Comparison of ENCODE assay signal across 9 mouse cellular contexts in genomic region chr2:163718526-163718925, GRCm38 (mm10). TPM values are rescaled to one million over a fixed set of nuclear protein-coding genes. Genes with fewer than 3 reads are reported as not detected.
DNase-seq lines count a peak whose midpoint lies in the region; ATAC-seq lines count a peak whose summit lies in the region.
"Had no signal": no experiment of that assay in that cellular context is flagged by ENCODE, and none has a peak within 500 bp of the region (broad histone marks: within the 10 kb centered on the region; RNA-seq: fewer than 3 reads in every experiment).

No protein-coding gene starts in this region.

- H3K9ac ChIP-seq in heart, embryonic 12.5 days, result no peak overlapping the region
- H3K9ac ChIP-seq in liver, embryonic 12.5 days, result 0 out of 2 replicates have a peak overlapping the region, but pooled peaks have one; percentile 49

- H3K27ac ChIP-seq in heart, embryonic 12.5 days (ENCODE audit: poor library complexity, severe bottlenecking), result peak overlapping the region; percentile 38
- peak overlapping the region; percentile 57; the same call in 1 of the 2 replicates for H3K27ac ChIP-seq in liver, embryonic 12.5 days
- H3K27ac ChIP-seq: macrophage had no signal

- H3K4me2 ChIP-seq in heart, embryonic 12.5 days, result no peak overlapping the region
- peak overlapping the region; percentile 55; the same call in 1 of the 2 replicates for H3K4me2 ChIP-seq in liver, embryonic 12.5 days

- no peak overlapping the region for H3K4me3 ChIP-seq in heart, embryonic 12.5 days
- H3K4me3 ChIP-seq in liver, embryonic 12.5 days, result no peak overlapping the region

- H3K36me3 ChIP-seq in heart, embryonic 12.5 days, result peaks cover 25% of the 10 kb centered on the region
- H3K36me3 ChIP-seq in liver, embryonic 12.5 days, result peaks cover 28% of the 10 kb centered on the region

- no peak for ATAC-seq in heart, embryonic 12.5 days (ENCODE audit: insufficient number of reproducible peaks, low FRiP score)
- no peak; the same call in 1 of the 2 replicates for ATAC-seq in liver, embryonic 12.5 days

- peak; percentile 52 for DNase-seq in adrenal gland, postnatal 10 days
- DNase-seq in adrenal gland, postnatal 25 days, result no peak
- DNase-seq in heart, adult 11 months, result no peak
- no peak for DNase-seq in liver
- DNase-seq in skeletal muscle tissue, adult 2 months (ENCODE audit: low read depth, low spot score), result peak; percentile 79
- no peak for DNase-seq in right cerebral cortex, postnatal 10 days (ENCODE audit: low spot score in 2 of 2)

- H3K9me3 ChIP-seq in heart, embryonic 12.5 days (replicated peaks), result no peaks in the 10 kb centered on the region
- no peaks in the 10 kb centered on the region for H3K9me3 ChIP-seq in liver, embryonic 12.5 days (replicated peaks)

- H3K4me1 ChIP-seq in heart, embryonic 12.5 days (replicated peaks), result peaks cover 42% of the 10 kb centered on the region
- H3K4me1 ChIP-seq in liver, embryonic 12.5 days, result peaks cover 29% of the 10 kb centered on the region

- 43% methylated on average over 2 of the region's 2 CpGs for WGBS in heart, embryonic 12.5 days
- WGBS in liver, embryonic 12.5 days (ENCODE audit: insufficient replicate concordance), result 49% methylated on average over 2 of the region's 2 CpGs

- H3K27me3 ChIP-seq in heart, embryonic 12.5 days (replicated peaks), result no peaks in the 10 kb centered on the region
- no peaks in the 10 kb centered on the region for H3K27me3 ChIP-seq in liver, embryonic 12.5 days (replicated peaks)

RNA-seq across cellular contexts. Expression of gene Ada, which starts 31.5 kb away (rescaled TPM):
- 1 to 10 TPM; 3.8 to 4.0 TPM for total RNA-seq in adrenal gland, postnatal 10 days (2021)
- total RNA-seq in adrenal gland, postnatal 25 days (2021), result 2.8 and 3.6 TPM in 2 replicates
- polyA plus RNA-seq in heart, embryonic 12.5 days (2016; fragmentation: Nextera tagmentation; extraction: Ambion mirVana), result 3.6 and 3.7 TPM in 2 replicates
- polyA plus RNA-seq in liver, embryonic 12.5 days (2016; fragmentation: Nextera tagmentation; extraction: Ambion mirVana), result 6.6 and 6.7 TPM in 2 replicates

Comparison
In these comparisons a context has a peak if more than half of its experiments do, and no peak if none do; other contexts are left out.
1. DNase-seq: peak in adrenal gland, postnatal 10 days (single experiment) and skeletal muscle tissue, adult 2 months (single experiment); none in adrenal gland, postnatal 25 days (single experiment), heart, adult 11 months (single experiment), liver (single experiment) and right cerebral cortex, postnatal 10 days (0 of 2).